Comparison of ENCODE assay signal across 8 mouse cellular contexts in genomic region chr13:34003058-34003457, GRCm38 (mm10). TPM values are rescaled to one million over a fixed set of nuclear protein-coding genes. Genes with fewer than 3 reads are reported as not detected.
A peak's percentile ranks its signal among the peaks of the same experiment; 100 is the strongest.
DNase-seq lines count a peak whose midpoint lies in the region; ATAC-seq and TF ChIP-seq lines count a peak whose summit lies in the region.

No protein-coding gene starts in this region.

- TF ChIP-seq POLR2A in CH12.LX (IDR thresholded peaks at IDR 0.05; ENCODE audit: low read depth, low read length): no peak

- peaks cover 9% of the 10 kb centered on the region; the same call in 1 of the 2 replicates for H3K79me2 ChIP-seq in CH12.LX (replicated peaks; ENCODE audit: control insufficient read depth, extremely low read depth, insufficient read depth, poor library complexity, severe bottlenecking)

- H3K4me3 ChIP-seq in heart, embryonic 11.5 days (ENCODE audit: low read depth, low read length): peak overlapping the region; percentile 92
- H3K4me3 ChIP-seq in CH12.LX (replicated peaks in 1 of 3; ENCODE audit: low read depth in 2 of 3, low read length in 2 of 3, poor library complexity in 1 of 3): peak overlapping the region; percentile 87 to 99 (median 97)
- H3K4me3 ChIP-seq in limb, embryonic 15.5 days: peak overlapping the region; percentile 100
- peak overlapping the region; percentile 81 for H3K4me3 ChIP-seq in neural tube, embryonic 15.5 days (replicated peaks)

- peak overlapping the region; percentile 91; the same call in 1 of the 2 replicates for H3K9ac ChIP-seq in heart, embryonic 11.5 days (ENCODE audit: low read depth, low read length)
- H3K9ac ChIP-seq in CH12.LX (ENCODE audit: insufficient read depth, low read depth): peak overlapping the region; percentile 53; the same call in 1 of the 2 replicates
- peak overlapping the region; percentile 89; the same call in 1 of the 2 replicates for H3K9ac ChIP-seq in limb, embryonic 15.5 days
- H3K9ac ChIP-seq in neural tube, embryonic 15.5 days (replicated peaks): peak overlapping the region; percentile 93

- in situ Hi-C loops in CH12.LX (cut with MboI; ENCODE audit: low pct_ligation_motif_present, low pct_unique_long_range_greater_than_20kb, low sequenced_read_pairs): loop anchor here (5.0 kb wide), 1 partner anchor 41 kb away; the partner anchor contains the start of gene Nqo2

- ATAC-seq in heart, embryonic 11.5 days (replicated peaks; ENCODE audit: insufficient number of reproducible peaks, low FRiP score, low TSS enrichment): no peak
- ATAC-seq in erythroid progenitor cell, adult 5-6 weeks (replicated peaks; ENCODE audit: low FRiP score, poor library complexity, severe bottlenecking): peak; percentile 46
- ATAC-seq in limb, embryonic 15.5 days (ENCODE audit: insufficient number of reproducible peaks, low FRiP score, low TSS enrichment, low read depth): no peak
- ATAC-seq in neural tube, embryonic 15.5 days (ENCODE audit: low FRiP score): peak; percentile 1; the same call in 1 of the 2 replicates

- H3K36me3 ChIP-seq in heart, embryonic 11.5 days (ENCODE audit: control insufficient read depth, insufficient read depth, low read length): no peaks in the 10 kb centered on the region
- peaks cover 0 to 13% of the 10 kb centered on the region in 2 experiments for H3K36me3 ChIP-seq in CH12.LX (replicated peaks in 1 of 2; ENCODE audit: control insufficient read depth in 1 of 2, insufficient read depth in 1 of 2, low read length in 1 of 2)
- H3K36me3 ChIP-seq in limb, embryonic 15.5 days: no peaks in the 10 kb centered on the region
- H3K36me3 ChIP-seq in neural tube, embryonic 15.5 days: no peaks in the 10 kb centered on the region

- WGBS in heart, embryonic 11.5 days (ENCODE audit: insufficient replicate concordance): 8% methylated on average over 5 of the region's 5 CpGs
- 8% methylated on average over 5 of the region's 5 CpGs for WGBS in limb, embryonic 15.5 days
- WGBS in neural tube, embryonic 15.5 days: 8% methylated on average over 5 of the region's 5 CpGs

- peak overlapping the region; percentile 66 for H3K4me2 ChIP-seq in heart, embryonic 11.5 days
- peak overlapping the region; percentile 94 for H3K4me2 ChIP-seq in CH12.LX (ENCODE audit: insufficient read depth, low read depth, poor library complexity, severe bottlenecking)
- H3K4me2 ChIP-seq in limb, embryonic 15.5 days: peak overlapping the region; percentile 73
- peak overlapping the region; percentile 69 for H3K4me2 ChIP-seq in neural tube, embryonic 15.5 days

- H3K27ac ChIP-seq in heart, embryonic 11.5 days (ENCODE audit: low read depth, low read length): no peak overlapping the region
- no peak overlapping the region for H3K27ac ChIP-seq in CH12.LX (ENCODE audit: insufficient read depth, low read depth)
- H3K27ac ChIP-seq in limb, embryonic 15.5 days: no peak overlapping the region
- H3K27ac ChIP-seq in neural tube, embryonic 15.5 days (replicated peaks): peak overlapping the region; percentile 91

- dilution Hi-C loops in CH12.LX (cut with MboI; ENCODE audit: extremely low pct_ligation_motif_present, extremely low pct_unique_long_range_greater_than_20kb, low sequenced_read_pairs): no loop called here

- no peaks in the 10 kb centered on the region for H3K9me3 ChIP-seq in heart, embryonic 11.5 days (replicated peaks; ENCODE audit: control insufficient read depth, low read length)
- H3K9me3 ChIP-seq in CH12.LX (replicated peaks; ENCODE audit: low read length): no peaks in the 10 kb centered on the region
- H3K9me3 ChIP-seq in limb, embryonic 15.5 days: no peaks in the 10 kb centered on the region
- no peaks in the 10 kb centered on the region for H3K9me3 ChIP-seq in neural tube, embryonic 15.5 days (replicated peaks)

- no peak for DNase-seq in heart, adult 8-10 months (ENCODE audit: low spot score)
- DNase-seq in CH12.LX (ENCODE audit: extremely low read depth): peak; percentile 19
- DNase-seq in cerebellum, adult 11 months: no peak
- DNase-seq in adrenal gland, postnatal 14 days: no peak

- TF ChIP-seq CTCF in CH12.LX (conservative IDR thresholded peaks at IDR 0.05 in 1 of 2, IDR thresholded peaks at IDR 0.05 in 1 of 2; ENCODE audit: low read depth in 2 of 2, low read length in 2 of 2): no peak

- peaks cover 6% of the 10 kb centered on the region for H3K4me1 ChIP-seq in heart, embryonic 11.5 days (ENCODE audit: control insufficient read depth, insufficient read depth, low read length)
- peaks cover 0 to 27% of the 10 kb centered on the region in 2 experiments; a peak in 2 of 4 replicates for H3K4me1 ChIP-seq in CH12.LX (ENCODE audit: control insufficient read depth in 1 of 2, insufficient read depth in 2 of 2)
- H3K4me1 ChIP-seq in limb, embryonic 15.5 days: peaks cover 6% of the 10 kb centered on the region
- peaks cover 19% of the 10 kb centered on the region for H3K4me1 ChIP-seq in neural tube, embryonic 15.5 days

- no peaks in the 10 kb centered on the region for H3K27me3 ChIP-seq in heart, embryonic 11.5 days (ENCODE audit: control insufficient read depth, insufficient read depth, low read length)
- H3K27me3 ChIP-seq in CH12.LX (replicated peaks): no peaks in the 10 kb centered on the region
- H3K27me3 ChIP-seq in limb, embryonic 15.5 days: no peaks in the 10 kb centered on the region
- no peaks in the 10 kb centered on the region for H3K27me3 ChIP-seq in neural tube, embryonic 15.5 days (replicated peaks)

- TF ChIP-seq EP300 in CH12.LX (IDR thresholded peaks at IDR 0.05; ENCODE audit: low read length): no peak

- TF ChIP-seq RAD21 in CH12.LX (IDR thresholded peaks at IDR 0.05; ENCODE audit: low read depth, low read length): no peak

TF ChIP-seq in CH12.LX, 34 proteins besides CTCF, POLR2A, EP300 and RAD21 (continues in another document):
- TF ChIP-seq GABPA (IDR thresholded peaks at IDR 0.05; ENCODE audit: insufficient replicate concordance, low read depth, low read length) (no peak), SMC3 (IDR thresholded peaks at IDR 0.05; ENCODE audit: low read depth, low read length) (no peak), TBP (conservative IDR thresholded peaks at IDR 0.05; ENCODE audit: low read depth, low read length) (no peak; the same call in 1 of the 2 replicates), RCOR1 (conservative IDR thresholded peaks at IDR 0.05; ENCODE audit: low read depth, low read length) (no peak), BHLHE40 (IDR thresholded peaks at IDR 0.05; ENCODE audit: low read depth, low read length) (no peak), ZNF384 (IDR thresholded peaks at IDR 0.05; ENCODE audit: low read depth, low read length) (no peak), ELF1 (IDR thresholded peaks at IDR 0.05; ENCODE audit: low read depth, low read length) (no peak)

RNA-seq across cellular contexts. Expression of gene Serpinb6a, which starts 0.5 kb away (rescaled TPM):
- 45.0 and 45.6 TPM in 2 replicates for polyA plus RNA-seq in heart, embryonic 11.5 days (2014; fragmentation: Nextera tagmentation; extraction: Ambion mirVana)
- 100 to 1,000 TPM; 121 to 132 (median 127) TPM for total RNA-seq in heart, adult 8-10 months (2022)
- total RNA-seq in CH12.LX (2012; rRNA removed) (19.9 and 22.5 TPM in 2 replicates), CH12.LX (2014; rRNA removed) (5.8 and 6.5 TPM in 2 replicates)
- polyA plus RNA-seq in CH12.LX (2012; ENCODE audit: insufficient read length, low read depth): 4.4 and 5.4 TPM in 2 replicates
- 25.6 and 41.1 TPM in 2 replicates for total RNA-seq in erythroid progenitor cell, adult 5-6 weeks (2015; ENCODE audit: low replicate concordance)
- total RNA-seq in erythroid progenitor cell, adult 5-6 weeks (2017; ENCODE audit: low replicate concordance): 39.3 and 39.9 TPM in 2 replicates
- polyA plus RNA-seq in limb, embryonic 15.5 days (2015; fragmentation: Nextera tagmentation; extraction: Ambion mirVana): 67.3 and 71.8 TPM in 2 replicates
- polyA plus RNA-seq in neural tube, embryonic 15.5 days (2015; fragmentation: Nextera tagmentation; extraction: Ambion mirVana): 46.0 and 50.9 TPM in 2 replicates
- total RNA-seq in adrenal gland, postnatal 14 days (2021): 214 and 236 TPM in 2 replicates

RNA-seq across cellular contexts. Expression of gene Ripk1, which starts 0.9 kb away (rescaled TPM):
- polyA plus RNA-seq in heart, embryonic 11.5 days (2014; fragmentation: Nextera tagmentation; extraction: Ambion mirVana): 11.2 and 11.6 TPM in 2 replicates
- total RNA-seq in heart, adult 8-10 months (2022): 1 to 10 TPM; 5.5 to 7.9 (median 6.0) TPM
- 13.1 and 15.0 TPM in 2 replicates for total RNA-seq in CH12.LX (2012; rRNA removed)
- 16.6 and 17.1 TPM in 2 replicates for total RNA-seq in CH12.LX (2014; rRNA removed)
- 17.9 and 18.6 TPM in 2 replicates for polyA plus RNA-seq in CH12.LX (2012; ENCODE audit: insufficient read length, low read depth)
- total RNA-seq in erythroid progenitor cell, adult 5-6 weeks (2015; ENCODE audit: low replicate concordance): 27.0 and 37.7 TPM in 2 replicates
- total RNA-seq in erythroid progenitor cell, adult 5-6 weeks (2017; ENCODE audit: low replicate concordance): 7.3 and 24.8 TPM in 2 replicates
- polyA plus RNA-seq in limb, embryonic 15.5 days (2015; fragmentation: Nextera tagmentation; extraction: Ambion mirVana): 16.7 and 19.2 TPM in 2 replicates
- 6.7 and 8.9 TPM in 2 replicates for polyA plus RNA-seq in neural tube, embryonic 15.5 days (2015; fragmentation: Nextera tagmentation; extraction: Ambion mirVana)
- total RNA-seq in adrenal gland, postnatal 14 days (2021): 29.5 and 31.4 TPM in 2 replicates

RNA-seq across cellular contexts. Expression of gene Bphl, which starts 34.3 kb away (rescaled TPM):
- 42.4 and 44.8 TPM in 2 replicates for polyA plus RNA-seq in heart, embryonic 11.5 days (2014; fragmentation: Nextera tagmentation; extraction: Ambion mirVana)
- 10 to 100 TPM; 39.1 to 47.7 (median 43.9) TPM for total RNA-seq in heart, adult 8-10 months (2022)
- 21.6 and 35.3 TPM in 2 replicates for total RNA-seq in CH12.LX (2012; rRNA removed)
- 40.9 and 41.3 TPM in 2 replicates for total RNA-seq in CH12.LX (2014; rRNA removed)
- 18.1 and 20.1 TPM in 2 replicates for polyA plus RNA-seq in CH12.LX (2012; ENCODE audit: insufficient read length, low read depth)
- 25.6 and 27.4 TPM in 2 replicates for total RNA-seq in erythroid progenitor cell, adult 5-6 weeks (2015; ENCODE audit: low replicate concordance)
- total RNA-seq in erythroid progenitor cell, adult 5-6 weeks (2017; ENCODE audit: low replicate concordance): 2.7 and 4.7 TPM in 2 replicates
- polyA plus RNA-seq in limb, embryonic 15.5 days (2015; fragmentation: Nextera tagmentation; extraction: Ambion mirVana): 38.9 and 45.0 TPM in 2 replicates
- 40.7 and 44.9 TPM in 2 replicates for polyA plus RNA-seq in neural tube, embryonic 15.5 days (2015; fragmentation: Nextera tagmentation; extraction: Ambion mirVana)
- 57.7 and 79.8 TPM in 2 replicates for total RNA-seq in adrenal gland, postnatal 14 days (2021)

RNA-seq across cellular contexts. Expression of gene Nqo2, which starts 38.6 kb away (rescaled TPM):
- 29.6 and 35.1 TPM in 2 replicates for polyA plus RNA-seq in heart, embryonic 11.5 days (2014; fragmentation: Nextera tagmentation; extraction: Ambion mirVana)
- total RNA-seq in heart, adult 8-10 months (2022): 10 to 100 TPM; 34.4 to 45.1 (median 42.8) TPM
- total RNA-seq in CH12.LX (2012; rRNA removed) (4.3 and 4.8 TPM in 2 replicates), CH12.LX (2014; rRNA removed) (10.6 and 11.2 TPM in 2 replicates)
- 10.7 and 13.9 TPM in 2 replicates for polyA plus RNA-seq in CH12.LX (2012; ENCODE audit: insufficient read length, low read depth)
- total RNA-seq in erythroid progenitor cell, adult 5-6 weeks (2015; ENCODE audit: low replicate concordance): 7.2 and 34.0 TPM in 2 replicates
- total RNA-seq in erythroid progenitor cell, adult 5-6 weeks (2017; ENCODE audit: low replicate concordance): 1.1 and 4.1 TPM in 2 replicates
- polyA plus RNA-seq in limb, embryonic 15.5 days (2015; fragmentation: Nextera tagmentation; extraction: Ambion mirVana): 13.8 and 19.5 TPM in 2 replicates
- 12.3 and 14.1 TPM in 2 replicates for polyA plus RNA-seq in neural tube, embryonic 15.5 days (2015; fragmentation: Nextera tagmentation; extraction: Ambion mirVana)
- 39.0 and 51.5 TPM in 2 replicates for total RNA-seq in adrenal gland, postnatal 14 days (2021)

Comparison
In these comparisons a context has a peak if more than half of its experiments do, and no peak if none do; other contexts are left out.
1. ATAC-seq: peak in erythroid progenitor cell, adult 5-6 weeks (single experiment) and neural tube, embryonic 15.5 days (single experiment); none in heart, embryonic 11.5 days (single experiment) and limb, embryonic 15.5 days (single experiment).
2. Peak in every context shown above with its lines, with median percentiles within 50 percentile points of each other: H3K4me2 ChIP-seq, H3K4me3 ChIP-seq and H3K9ac ChIP-seq.